Mouse (Mus musculus): ENCODE measurements around the gene Trmt2a. TPM values are rescaled to one million over a fixed set of nuclear protein-coding genes. Genes with fewer than 3 reads are reported as not detected.

The Trmt2a gene
- polyA plus RNA-seq, 1 experiment from 2014 or later, result 98.7 TPM

GRCm38 (mm10) chr16:18220001-18220400 is 28.5 kb upstream of the Trmt2a start:
- Histone ChIP-seq H3K27ac (0 out of 2 replicates have a peak overlapping the region, but pooled peaks have one; percentile 23), H3K4me3 (no peak overlapping the region), H3K9ac (0 out of 2 replicates have a peak overlapping the region, but pooled peaks have one; percentile 24), H3K36me3 (peaks cover 43% of the 10 kb centered on the region), H3K4me1 (replicated peaks) (peaks cover 25% of the 10 kb centered on the region), H3K9me3 (no peaks in the 10 kb centered on the region), H3K4me2 (no peak overlapping the region), H3K27me3 (no peaks in the 10 kb centered on the region)
- WGBS, result 64% methylated on average over 8 of the region's 8 CpGs
- no peak for ATAC-seq (ENCODE audit: low FRiP score)

DNA sequence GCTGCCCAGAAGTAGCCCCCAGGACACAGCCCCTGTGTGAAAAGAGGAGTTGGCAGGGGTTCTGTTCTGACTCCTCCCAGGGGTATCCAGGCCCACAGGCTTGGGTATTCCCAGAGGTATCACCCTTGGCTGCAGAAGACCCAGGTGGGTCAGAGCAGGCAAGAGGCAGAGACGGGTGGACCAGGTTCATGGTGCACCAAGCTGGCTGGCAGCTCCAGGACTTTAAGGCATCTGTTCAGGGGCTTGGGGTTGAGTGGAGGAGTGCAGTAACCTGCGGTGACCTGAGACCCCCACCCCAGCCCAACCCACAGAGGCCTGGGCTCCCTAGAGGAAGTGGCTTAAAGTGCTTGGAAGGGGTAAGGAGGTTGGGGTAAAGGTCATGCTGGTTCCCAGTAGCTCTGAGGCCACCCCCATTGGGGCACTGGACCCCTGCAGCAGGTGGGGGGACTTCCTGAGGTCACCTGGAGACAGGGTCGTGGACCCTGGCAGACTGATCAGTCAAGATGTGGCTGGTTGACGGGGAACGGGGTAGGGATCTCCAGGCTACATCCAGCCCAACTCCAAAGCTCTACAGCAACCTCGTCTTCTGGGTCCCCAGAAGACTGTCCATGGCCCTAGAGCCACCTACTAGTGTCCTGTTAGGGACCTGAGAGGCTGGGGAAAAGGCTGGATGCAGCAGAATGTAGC is 27.5 kb upstream of the Trmt2a start:
- WGBS, result 91% methylated on average over 6 of the region's 6 CpGs
- Histone ChIP-seq H3K36me3 (peaks cover 53% of the 10 kb centered on the region), H3K27me3 (no peaks in the 10 kb centered on the region), H3K4me2 (no peak overlapping the region), H3K4me3 (no peak overlapping the region), H3K27ac (no peak overlapping the region; the same call in 1 of the 2 replicates), H3K4me1 (replicated peaks) (peaks cover 16% of the 10 kb centered on the region), H3K9ac (no peak overlapping the region), H3K9me3 (no peaks in the 10 kb centered on the region)
- ATAC-seq (ENCODE audit: low FRiP score), result no peak

DNA sequence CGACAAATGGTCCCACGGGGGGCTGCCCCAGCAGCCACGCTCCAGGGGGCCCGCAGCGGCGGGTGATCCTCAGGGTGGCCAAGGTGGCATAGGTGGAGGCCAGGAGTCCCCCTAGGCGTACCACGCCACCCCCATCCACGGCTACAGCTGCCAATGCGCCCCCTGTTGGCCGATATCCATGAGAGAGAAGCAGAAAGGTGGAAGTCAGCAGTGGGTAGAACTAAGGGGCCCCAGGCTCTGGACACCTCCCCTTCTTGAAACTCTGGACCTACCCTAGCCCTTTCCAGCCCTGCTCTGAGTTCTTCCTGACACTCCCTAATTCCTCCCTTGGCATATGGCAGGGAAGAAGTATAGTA is 27.0 kb upstream of the Trmt2a start:
- H3K4me2 ChIP-seq, result no peak overlapping the region
- no peak overlapping the region for H3K4me3 ChIP-seq
- H3K9me3 ChIP-seq, result no peaks in the 10 kb centered on the region
- no peak overlapping the region for H3K27ac ChIP-seq
- H3K4me1 ChIP-seq (replicated peaks), result peaks cover 12% of the 10 kb centered on the region
- H3K9ac ChIP-seq, result no peak overlapping the region
- ATAC-seq (ENCODE audit: low FRiP score), result no peak
- H3K27me3 ChIP-seq, result no peaks in the 10 kb centered on the region
- 73% methylated on average over 11 of the region's 11 CpGs for WGBS
- H3K36me3 ChIP-seq, result peaks cover 58% of the 10 kb centered on the region

DNA sequence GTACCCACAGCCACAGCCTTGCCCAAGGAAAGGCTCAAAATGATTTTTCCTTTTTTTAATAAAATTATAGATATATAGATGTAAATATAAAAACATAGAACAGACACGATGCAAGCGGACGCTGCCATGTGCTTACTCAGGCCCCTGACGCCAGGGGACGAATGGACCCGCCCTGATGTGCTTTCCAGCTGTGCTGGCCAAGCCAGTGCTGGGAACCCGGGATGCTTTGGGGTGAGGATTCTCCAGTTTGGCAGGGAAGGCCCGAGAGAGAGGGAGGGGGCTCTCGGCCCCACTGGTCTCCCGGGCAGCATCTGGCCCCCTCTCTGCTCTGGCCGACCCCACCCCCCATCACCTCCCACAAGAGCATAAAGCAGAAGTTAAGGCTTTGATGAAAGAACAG is 26.3 kb upstream of the Trmt2a start:
- WGBS, result 82% methylated on average over 11 of the region's 11 CpGs
- H3K36me3 ChIP-seq, result peaks cover 65% of the 10 kb centered on the region
- H3K4me1 ChIP-seq (replicated peaks), result peaks cover 12% of the 10 kb centered on the region
- no peak overlapping the region for H3K9ac ChIP-seq
- no peak overlapping the region for H3K4me2 ChIP-seq
- no peaks in the 10 kb centered on the region for H3K9me3 ChIP-seq
- no peak for ATAC-seq (ENCODE audit: low FRiP score)
- H3K27ac ChIP-seq, result no peak overlapping the region
- H3K4me3 ChIP-seq, result no peak overlapping the region
- H3K27me3 ChIP-seq, result no peaks in the 10 kb centered on the region

GRCm38 (mm10) chr16:18227187-18227586 is 21.3 kb upstream of the Trmt2a start:
- Histone ChIP-seq H3K4me1 (replicated peaks) (peaks cover 36% of the 10 kb centered on the region), H3K4me2 (no peak overlapping the region), H3K27ac (no peak overlapping the region), H3K27me3 (no peaks in the 10 kb centered on the region), H3K9ac (peak overlapping the region; percentile 15; the same call in 1 of the 2 replicates), H3K4me3 (no peak overlapping the region), H3K36me3 (peaks cover 66% of the 10 kb centered on the region), H3K9me3 (no peaks in the 10 kb centered on the region)
- WGBS, result 96% methylated on average over 13 of the region's 13 CpGs
- ATAC-seq (ENCODE audit: low FRiP score), result no peak

- Histone ChIP-seq H3K36me3 (peaks cover 58% of the 10 kb centered on the region), H3K9me3 (no peaks in the 10 kb centered on the region), H3K4me3 (no peak overlapping the region), H3K4me1 (replicated peaks) (peaks cover 37% of the 10 kb centered on the region), H3K27ac (no peak overlapping the region), H3K9ac (no peak overlapping the region), H3K4me2 (no peak overlapping the region), H3K27me3 (no peaks in the 10 kb centered on the region)
- ATAC-seq (ENCODE audit: low FRiP score), result no peak
- WGBS, result 95% methylated on average over 20 of the region's 20 CpGs
These were observed 20.5 kb upstream of the Trmt2a start for GRCm38 (mm10) chr16:18227897-18228422.

- H3K4me3 ChIP-seq, result no peak overlapping the region
- H3K9ac ChIP-seq, result peak overlapping the region; percentile 39; the same call in 1 of the 2 replicates
- no peak overlapping the region for H3K4me2 ChIP-seq
- no peak for ATAC-seq (ENCODE audit: low FRiP score)
- 0 out of 2 replicates have a peak overlapping the region, but pooled peaks have one; percentile 30 for H3K27ac ChIP-seq
- peaks cover 49% of the 10 kb centered on the region for H3K36me3 ChIP-seq
- no peaks in the 10 kb centered on the region for H3K27me3 ChIP-seq
- H3K4me1 ChIP-seq (replicated peaks), result peaks cover 46% of the 10 kb centered on the region
- WGBS, result 95% methylated on average over 4 of the region's 4 CpGs
- no peaks in the 10 kb centered on the region for H3K9me3 ChIP-seq
These were observed 19.6 kb upstream of the Trmt2a start for GRCm38 (mm10) chr16:18228856-18229255.

- Histone ChIP-seq H3K9me3 (no peaks in the 10 kb centered on the region), H3K27me3 (no peaks in the 10 kb centered on the region), H3K27ac (peak overlapping the region; percentile 30; the same call in 1 of the 2 replicates), H3K4me2 (no peak overlapping the region; the same call in 1 of the 2 replicates), H3K4me3 (no peak overlapping the region), H3K36me3 (peaks cover 42% of the 10 kb centered on the region), H3K4me1 (replicated peaks) (peaks cover 52% of the 10 kb centered on the region), H3K9ac (peak overlapping the region; percentile 39; the same call in 1 of the 2 replicates)
- WGBS, result 52% methylated on average over 11 of the region's 11 CpGs
- ATAC-seq (ENCODE audit: low FRiP score), result no peak
These were observed 18.9 kb upstream of the Trmt2a start for GRCm38 (mm10) chr16:18229622-18230021.

DNA sequence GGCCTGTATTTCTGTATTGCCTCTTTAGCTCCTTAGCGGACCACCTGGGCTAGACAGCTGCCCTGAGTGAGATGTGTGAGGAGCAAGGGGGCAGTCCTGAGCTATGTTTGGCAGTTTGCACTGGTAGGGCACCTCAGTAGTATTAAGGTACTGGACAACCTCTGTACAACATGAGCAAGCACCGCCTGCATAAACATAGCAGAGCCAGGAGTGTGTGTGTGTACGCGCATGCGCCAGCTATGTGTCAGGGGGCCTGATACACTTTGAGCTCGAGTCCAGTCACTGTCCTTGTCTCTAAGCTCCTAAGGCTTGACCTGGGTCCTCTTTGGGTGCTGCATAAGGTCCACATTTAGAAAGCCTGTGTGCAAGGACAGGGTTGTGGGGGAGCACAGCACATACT is 17.9 kb upstream of the Trmt2a start:
- Histone ChIP-seq H3K27ac (no peak overlapping the region), H3K9ac (no peak overlapping the region), H3K4me2 (no peak overlapping the region), H3K4me1 (replicated peaks) (peaks cover 53% of the 10 kb centered on the region), H3K4me3 (no peak overlapping the region), H3K27me3 (no peaks in the 10 kb centered on the region), H3K9me3 (no peaks in the 10 kb centered on the region), H3K36me3 (peaks cover 32% of the 10 kb centered on the region)
- whole genome bisulfite sequencing, result 93% methylated on average over 6 of the region's 6 CpGs
- ATAC-seq (ENCODE audit: low FRiP score), result no peak

DNA sequence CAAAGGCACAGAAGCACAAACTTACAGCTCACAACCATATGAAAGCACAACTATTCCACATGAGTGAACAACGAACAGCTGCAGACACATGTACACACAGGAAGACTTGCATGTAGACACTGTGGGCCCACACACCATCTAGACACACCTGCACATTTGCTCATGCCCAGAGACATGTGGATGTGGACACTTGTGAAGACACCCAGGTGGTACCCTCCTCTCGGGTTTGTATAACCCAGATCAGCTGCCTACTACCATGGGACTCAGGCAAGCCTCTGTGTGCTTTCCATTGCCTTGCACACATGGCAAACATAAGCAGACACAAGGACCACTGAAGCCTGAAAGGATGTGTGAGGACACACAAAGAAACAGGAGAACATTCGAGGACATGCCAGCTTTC is 17.4 kb upstream of the Trmt2a start:
- peaks cover 58% of the 10 kb centered on the region for H3K4me1 ChIP-seq (replicated peaks)
- H3K27ac ChIP-seq, result no peak overlapping the region

DNA sequence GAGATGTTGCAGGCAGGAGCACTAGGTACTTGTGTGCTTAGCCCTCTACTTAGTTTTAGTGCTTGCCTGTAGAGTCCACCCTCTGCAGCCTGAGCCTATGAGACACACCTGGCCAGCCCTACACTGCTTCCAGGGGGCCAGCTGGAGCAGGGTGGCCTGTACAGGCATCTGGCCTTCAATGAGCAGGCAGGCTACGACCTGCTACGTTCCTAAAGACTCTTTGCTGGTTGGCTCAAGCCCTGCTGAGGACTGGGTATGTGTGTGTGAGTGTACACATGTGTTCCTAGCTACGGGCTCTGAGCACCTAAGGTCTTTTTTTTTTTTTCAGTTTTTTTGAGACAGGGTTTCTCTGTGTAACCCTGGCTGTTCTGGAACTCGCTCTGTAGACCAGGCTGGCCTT is 17.0 kb upstream of the Trmt2a start:
- 89% methylated on average over 4 of the region's 4 CpGs for WGBS
- no peak overlapping the region for H3K4me3 ChIP-seq
- no peak overlapping the region for H3K27ac ChIP-seq
- H3K36me3 ChIP-seq, result peaks cover 23% of the 10 kb centered on the region
- H3K9me3 ChIP-seq, result no peaks in the 10 kb centered on the region
- 0 out of 2 replicates have a peak overlapping the region, but pooled peaks have one; percentile 2 for H3K9ac ChIP-seq
- peaks cover 62% of the 10 kb centered on the region for H3K4me1 ChIP-seq (replicated peaks)
- no peak overlapping the region for H3K4me2 ChIP-seq
- no peak for ATAC-seq (ENCODE audit: low FRiP score)
- no peaks in the 10 kb centered on the region for H3K27me3 ChIP-seq

More for the DNA sequence above, 17.4 kb upstream of the Trmt2a start:
- Histone ChIP-seq H3K36me3 (peaks cover 27% of the 10 kb centered on the region), H3K27me3 (no peaks in the 10 kb centered on the region), H3K9ac (0 out of 2 replicates have a peak overlapping the region, but pooled peaks have one; percentile 2), H3K4me2 (no peak overlapping the region), H3K4me3 (no peak overlapping the region), H3K9me3 (no peaks in the 10 kb centered on the region)
- 84% methylated on average over 3 of the region's 3 CpGs for WGBS
- ATAC-seq (ENCODE audit: low FRiP score), result no peak

DNA sequence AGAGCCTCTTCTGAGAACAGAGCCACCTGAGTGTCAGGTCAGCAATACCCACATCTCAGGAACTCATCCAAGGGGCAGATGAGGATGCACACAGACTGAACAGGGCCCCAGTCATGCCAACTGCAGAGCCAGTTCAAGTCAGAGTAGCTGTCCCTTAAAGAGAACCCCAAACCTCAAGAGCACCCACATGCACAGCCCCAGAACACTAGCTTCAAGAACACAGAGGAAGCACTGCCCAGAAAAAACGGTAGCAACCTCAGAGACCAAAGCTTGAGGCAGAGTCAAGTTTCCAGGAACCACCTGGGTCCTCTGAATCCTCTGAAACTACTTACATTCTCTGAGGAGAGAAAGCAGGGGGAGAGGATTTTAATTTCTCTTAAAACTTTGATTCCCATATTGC is 15.0 kb upstream of the Trmt2a start:
- H3K4me3 ChIP-seq, result peak overlapping the region; percentile 92
- peak overlapping the region; percentile 93; the same call in 1 of the 2 replicates for H3K9ac ChIP-seq
- H3K4me2 ChIP-seq, result peak overlapping the region; percentile 92
- no peaks in the 10 kb centered on the region for H3K9me3 ChIP-seq
- WGBS, result 63% methylated on average over 1 of the region's 1 CpGs
- H3K4me1 ChIP-seq (replicated peaks), result peaks cover 64% of the 10 kb centered on the region
- H3K27me3 ChIP-seq, result no peaks in the 10 kb centered on the region
- H3K36me3 ChIP-seq, result peaks cover 12% of the 10 kb centered on the region
- no peak overlapping the region for H3K27ac ChIP-seq
- no peak for ATAC-seq (ENCODE audit: low FRiP score)
